Mouse (Mus musculus) large intestine, adult 2 months (tissue): ENCODE results near the gene Homez. TPM values are rescaled to one million over a fixed set of nuclear protein-coding genes. Genes with fewer than 3 reads are reported as not detected.

ENCODE experiments used
- DNase-seq: peaks from one replicate; pipeline ENCODE4 v3.0.0-alpha.2; 2012; ENCODE audit warnings: low read depth, low spot score
- WGBS: fragments of 180-500 bp; shearing (Covaris S2); methylation state at CpG from one replicate; pipeline ENCODE4 v1.1.7; 2018; 5-methylcytosine and 5-hydroxymethylcytosine counted together
- polyA plus RNA-seq: library from polyadenylated mRNA; depleted of rRNA; stranded (reverse); fragments of >200 nt; gene quantifications from 2 replicates; pipeline ENCODE4 v1.2.3, GENCODE M21; 2012; rRNA removed

Homez gene
- polyA plus RNA-seq, 1 experiment, result 3.4 TPM

GRCm38 (mm10) chr14:54808718-54809667 is 61.8 kb downstream of the Homez start:
- DNase-seq, result no peak
- 59% methylated on average over 4 of the region's 4 CpGs for WGBS

GRCm38 (mm10) chr14:54806124-54806523 is 64.6 kb downstream of the Homez start:
- DNase-seq, result peak; percentile 16
- 43% methylated on average over 4 of the region's 4 CpGs for WGBS

Other genes starting within 250 kb of the Homez start
- not detected in 2 replicates for gene Psmb11, start 249.5 kb downstream of the Homez start, polyA plus RNA-seq
- not detected in 2 replicates for gene Gm17606, start 230.0 kb downstream of the Homez start, polyA plus RNA-seq
- 3.2 and 4.4 TPM in 2 replicates for gene Cdh24, start 229.6 kb downstream of the Homez start, polyA plus RNA-seq
- gene 1700123O20Rik, start 184.7 kb downstream of the Homez start, polyA plus RNA-seq, result 59.2 and 60.6 TPM in 2 replicates
- gene Acin1, start 184.0 kb downstream of the Homez start, polyA plus RNA-seq, result 62.6 and 82.5 TPM in 2 replicates
- 0.05 TPM in 1 of 2 replicates, not detected in the other for gene Gm29776, start 172.1 kb downstream of the Homez start, polyA plus RNA-seq
- gene Cebpe, start 158.8 kb downstream of the Homez start, polyA plus RNA-seq, result 0.35 and 1.3 TPM in 2 replicates
- gene Slc7a8, start 89.0 kb downstream of the Homez start, polyA plus RNA-seq, result 36.1 and 135 TPM in 2 replicates
- not detected in 2 replicates for gene Rnf212b, start 56.8 kb downstream of the Homez start, polyA plus RNA-seq
- 9.1 and 11.2 TPM in 2 replicates for gene Ppp1r3e, start 6.6 kb upstream of the Homez start, polyA plus RNA-seq
- 31.6 and 48.3 TPM in 2 replicates for gene Bcl2l2, start 12.4 kb upstream of the Homez start, polyA plus RNA-seq
- gene Gm20521, start 12.5 kb upstream of the Homez start, polyA plus RNA-seq, result 0.74 TPM in 1 of 2 replicates, not detected in the other
- gene Pabpn1, start 21.5 kb upstream of the Homez start, polyA plus RNA-seq, result 77.8 and 112 TPM in 2 replicates
- 11.3 and 11.7 TPM in 2 replicates for gene Slc22a17, start 42.2 kb upstream of the Homez start, polyA plus RNA-seq
- gene Efs, start 55.2 kb upstream of the Homez start, polyA plus RNA-seq, result 3.0 and 3.5 TPM in 2 replicates
- 0.21 and 0.50 TPM in 2 replicates for gene Il25, start 61.7 kb upstream of the Homez start, polyA plus RNA-seq
- gene Cmtm5, start 65.3 kb upstream of the Homez start, polyA plus RNA-seq, result 1.0 and 1.8 TPM in 2 replicates
- gene Myh6, start 96.0 kb upstream of the Homez start, polyA plus RNA-seq, result 0.01 and 0.07 TPM in 2 replicates
- gene Gm17428, start 106.0 kb upstream of the Homez start, polyA plus RNA-seq, result not detected in 2 replicates
- 0.19 and 0.22 TPM in 2 replicates for gene Myh7, start 123.7 kb upstream of the Homez start, polyA plus RNA-seq
- gene Ngdn, start 144.5 kb upstream of the Homez start, polyA plus RNA-seq, result 17.9 and 18.3 TPM in 2 replicates
- 1.4 and 1.7 TPM in 2 replicates for gene Zfhx2, start 221.4 kb upstream of the Homez start, polyA plus RNA-seq
- gene Thtpa, start 223.8 kb upstream of the Homez start, polyA plus RNA-seq, result 7.2 and 7.5 TPM in 2 replicates
- 64.5 and 107 TPM in 2 replicates for gene Ap1g2, start 235.6 kb upstream of the Homez start, polyA plus RNA-seq
- 0.52 and 0.92 TPM in 2 replicates for gene Jph4, start 246.0 kb upstream of the Homez start, polyA plus RNA-seq